Mouse (Mus musculus) limb, embryonic 10.5 days (tissue): ENCODE data around the gene Gm15517. TPM values are rescaled to one million over a fixed set of nuclear protein-coding genes. Genes with fewer than 3 reads are reported as not detected.
A peak's percentile ranks its signal among the peaks of the same experiment; 100 is the strongest.
"Not testable (repeated sequence)": the region's sequence is repeated elsewhere in the genome, so short reads cannot be mapped to it uniquely, and the experiment has no call there.

Experiments used
- DNase-seq: peaks from one replicate; pipeline ENCODE4 v3.0.0-alpha.2; 2017; ENCODE audit warnings: low spot score
- H3K27ac ChIP-seq: fragments of 300-500 bp; sonication (generic); 2 replicates; pipeline ENCODE4 v1.5.1; 2016; ENCODE audit warnings: mild to moderate bottlenecking
- H3K27me3 ChIP-seq: fragments of 300-500 bp; sonication (generic); 2 replicates; pipeline ENCODE4 v1.6.1; 2016; ENCODE audit warnings: low read depth, mild to moderate bottlenecking; ENCODE audit not compliant: poor library complexity, severe bottlenecking
- H3K36me3 ChIP-seq: fragments of 300-500 bp; sonication (generic); 2 replicates; pipeline ENCODE4 v1.6.1; 2016; ENCODE audit warnings: mild to moderate bottlenecking, moderate library complexity
- H3K4me1 ChIP-seq: fragments of 300-500 bp; sonication (generic); 2 replicates; pipeline ENCODE4 v1.6.1; 2016
- H3K4me3 ChIP-seq: fragments of 300-500 bp; sonication (generic); 2 replicates; pipeline ENCODE4 v1.5.1; 2016; ENCODE audit warnings: mild to moderate bottlenecking, moderate library complexity
- H3K9me3 ChIP-seq: fragments of 300-500 bp; sonication (generic); replicated peaks from 2 replicates; pipeline ENCODE4 v1.6.1; 2016; ENCODE audit warnings: mild to moderate bottlenecking
- WGBS: fragments of 180-500 bp; shearing (Covaris S2); methylation state at CpG from one replicate; pipeline ENCODE4 v1.1.7; 2016; 5-methylcytosine and 5-hydroxymethylcytosine counted together
- polyA plus RNA-seq: library from polyadenylated mRNA; unstranded; fragments of >200 nt; fragmentation: Nextera tagmentation; extraction: Ambion mirVana; gene quantifications from 2 replicates; pipeline ENCODE4 v1.2.1, GENCODE M21; 2016

The Gm15517 gene
- polyA plus RNA-seq, 1 experiment from 2014 or later: not detected

GRCm38 (mm10) chr7:44275546-44275945, 14.3 kb downstream of the Gm15517 start:
- Histone ChIP-seq H3K9me3 (no peaks in the 10 kb centered on the region), H3K4me1 (no peaks in the 10 kb centered on the region), H3K36me3 (no peaks in the 10 kb centered on the region), H3K27me3 (peaks cover 41% of the 10 kb centered on the region), H3K27ac (no peak overlapping the region), H3K4me3 (no peak overlapping the region)
- no peak for DNase-seq
- WGBS: 82% methylated on average over 3 of the region's 3 CpGs

GRCm38 (mm10) chr7:44276461-44277249, 15.4 kb downstream of the Gm15517 start:
- Histone ChIP-seq H3K36me3 (no peaks in the 10 kb centered on the region), H3K27me3 (peaks cover 41% of the 10 kb centered on the region), H3K9me3 (no peaks in the 10 kb centered on the region), H3K4me1 (no peaks in the 10 kb centered on the region), H3K4me3 (no peak overlapping the region), H3K27ac (no peak overlapping the region)
- DNase-seq: no peak
- 76% methylated on average over 10 of the region's 10 CpGs for WGBS

GRCm38 (mm10) chr7:44277250-44277622, 16.0 kb downstream of the Gm15517 start:
- 45% methylated on average over 2 of the region's 2 CpGs for WGBS
- Histone ChIP-seq H3K36me3 (no peaks in the 10 kb centered on the region), H3K9me3 (no peaks in the 10 kb centered on the region), H3K27ac (no peak overlapping the region), H3K4me3 (no peak overlapping the region), H3K4me1 (no peaks in the 10 kb centered on the region), H3K27me3 (peaks cover 41% of the 10 kb centered on the region)
- DNase-seq: peak; percentile 46

GRCm38 (mm10) chr7:44280959-44281358, 19.7 kb downstream of the Gm15517 start:
- Histone ChIP-seq H3K9me3 (no peaks in the 10 kb centered on the region), H3K27me3 (peaks cover 5% of the 10 kb centered on the region; the same call in 1 of the 2 replicates), H3K4me3 (no peak overlapping the region), H3K36me3 (no peaks in the 10 kb centered on the region), H3K27ac (no peak overlapping the region), H3K4me1 (no peaks in the 10 kb centered on the region)
- WGBS: 66% methylated on average over 1 of the region's 1 CpGs
- DNase-seq: no peak

- Histone ChIP-seq H3K27ac (no peak overlapping the region), H3K27me3 (no peaks in the 10 kb centered on the region), H3K4me1 (no peaks in the 10 kb centered on the region), H3K9me3 (no peaks in the 10 kb centered on the region), H3K36me3 (no peaks in the 10 kb centered on the region), H3K4me3 (no peak overlapping the region)
- no peak for DNase-seq
- 80% methylated on average over 7 of the region's 7 CpGs for WGBS
Observed at GRCm38 (mm10) chr7:44281586-44281985, 20.3 kb downstream of the Gm15517 start.

- no peak overlapping the region for H3K4me3 ChIP-seq
- no peaks in the 10 kb centered on the region for H3K36me3 ChIP-seq
- WGBS: 78% methylated on average over 7 of the region's 7 CpGs
- H3K4me1 ChIP-seq: no peaks in the 10 kb centered on the region
- no peak for DNase-seq
- H3K27ac ChIP-seq: no peak overlapping the region
- no peaks in the 10 kb centered on the region for H3K27me3 ChIP-seq
- H3K9me3 ChIP-seq: no peaks in the 10 kb centered on the region
Observed at GRCm38 (mm10) chr7:44287760-44288159, 26.5 kb downstream of the Gm15517 start.

GRCm38 (mm10) chr7:44290986-44291385, 29.7 kb downstream of the Gm15517 start:
- Histone ChIP-seq H3K9me3 (no peaks in the 10 kb centered on the region), H3K36me3 (no peaks in the 10 kb centered on the region), H3K4me3 (no peak overlapping the region), H3K4me1 (no peaks in the 10 kb centered on the region), H3K27ac (no peak overlapping the region), H3K27me3 (no peaks in the 10 kb centered on the region)
- DNase-seq: no peak
- 83% methylated on average over 4 of the region's 4 CpGs for WGBS

GRCm38 (mm10) chr7:44291418-44291817, 30.2 kb downstream of the Gm15517 start:
- no peaks in the 10 kb centered on the region for H3K9me3 ChIP-seq
- H3K27me3 ChIP-seq: no peaks in the 10 kb centered on the region
- 60% methylated on average over 4 of the region's 4 CpGs for WGBS
- no peaks in the 10 kb centered on the region for H3K36me3 ChIP-seq
- DNase-seq: no peak
- no peak overlapping the region for H3K27ac ChIP-seq
- H3K4me1 ChIP-seq: no peaks in the 10 kb centered on the region
- H3K4me3 ChIP-seq: no peak overlapping the region

- DNase-seq, H3K27me3 ChIP-seq, H3K9me3 ChIP-seq, H3K4me3 ChIP-seq, H3K36me3 ChIP-seq, H3K4me1 ChIP-seq, H3K27ac ChIP-seq: not testable (repeated sequence)
- 81% methylated on average over 2 of the region's 2 CpGs for WGBS
Observed at GRCm38 (mm10) chr7:44297501-44297900, 36.3 kb downstream of the Gm15517 start.

GRCm38 (mm10) chr7:44303346-44304340, 42.4 kb downstream of the Gm15517 start:
- Histone ChIP-seq H3K27me3 (peaks cover 29% of the 10 kb centered on the region), H3K36me3 (no peaks in the 10 kb centered on the region), H3K9me3 (no peaks in the 10 kb centered on the region), H3K27ac (peak overlapping the region; percentile 97), H3K4me1 (peaks cover 32% of the 10 kb centered on the region), H3K4me3 (peak overlapping the region; percentile 74)
- DNase-seq: no peak
- WGBS: 87% methylated on average over 14 of the region's 14 CpGs

- Histone ChIP-seq H3K4me1 (peaks cover 32% of the 10 kb centered on the region), H3K4me3 (peak overlapping the region; percentile 74), H3K27ac (peak overlapping the region; percentile 97), H3K36me3 (no peaks in the 10 kb centered on the region), H3K9me3 (no peaks in the 10 kb centered on the region), H3K27me3 (peaks cover 36% of the 10 kb centered on the region)
- under 1% methylated on average over 25 of the region's 25 CpGs for WGBS
- DNase-seq: no peak
Observed at GRCm38 (mm10) chr7:44304463-44304774, 43.2 kb downstream of the Gm15517 start.

GRCm38 (mm10) chr7:44304775-44305641, 43.8 kb downstream of the Gm15517 start:
- DNase-seq: peak; percentile 96
- no peaks in the 10 kb centered on the region for H3K36me3 ChIP-seq
- H3K4me3 ChIP-seq: peak overlapping the region; percentile 74
- peaks cover 42% of the 10 kb centered on the region for H3K27me3 ChIP-seq
- H3K9me3 ChIP-seq: no peaks in the 10 kb centered on the region
- H3K4me1 ChIP-seq: peaks cover 35% of the 10 kb centered on the region
- WGBS: under 1% methylated on average over 49 of the region's 49 CpGs
- peak overlapping the region; percentile 97 for H3K27ac ChIP-seq
